Mouse (Mus musculus) forebrain, postnatal 0 days (tissue): ENCODE measurements around the gene Xkrx. TPM values are rescaled to one million over a fixed set of nuclear protein-coding genes. Genes with fewer than 3 reads are reported as not detected.
"Not testable (repeated sequence)": the region's sequence is repeated elsewhere in the genome, so short reads cannot be mapped to it uniquely, and the experiment has no call there.

Source experiments
- ATAC-seq: fragments of 200-750 bp; cut with Nextera tagmentation; 2 replicates; pipeline ENCODE4 v1.8.0; 2017; ENCODE audit warnings: mild to moderate bottlenecking, moderate library complexity
- DNase-seq: peaks from one replicate; pipeline ENCODE4 v3.0.0-alpha.2; 2015
- H3K27ac ChIP-seq: fragments of 300-500 bp; sonication (generic); 2 replicates; pipeline ENCODE4 v1.5.1; 2014; ENCODE audit warnings: low read depth, mild to moderate bottlenecking, antibody characterized with exemption, low read length, moderate library complexity, mixed read lengths
- H3K27me3 ChIP-seq: fragments of 300-500 bp; sonication (generic); 2 replicates; pipeline ENCODE4 v1.6.1; 2014; ENCODE audit warnings: mild to moderate bottlenecking, low read length, mixed read lengths; ENCODE audit not compliant: insufficient read depth
- H3K36me3 ChIP-seq: fragments of 300-500 bp; sonication (generic); 2 replicates; pipeline ENCODE4 v1.6.1; 2014; ENCODE audit warnings: mild to moderate bottlenecking, moderate library complexity; ENCODE audit not compliant: insufficient read depth
- H3K4me1 ChIP-seq: fragments of 300-500 bp; sonication (generic); 2 replicates; pipeline ENCODE4 v1.6.1; 2014; ENCODE audit warnings: antibody characterized with exemption; ENCODE audit not compliant: insufficient read depth
- H3K4me2 ChIP-seq: fragments of 300-500 bp; sonication (generic); 2 replicates; pipeline ENCODE4 v1.6.1; 2014; ENCODE audit warnings: low read depth, mild to moderate bottlenecking, moderate library complexity
- H3K4me3 ChIP-seq: fragments of 300-500 bp; sonication (generic); 2 replicates; pipeline ENCODE4 v1.5.1; 2014; ENCODE audit warnings: low read depth, low read length, mixed read lengths
- H3K9ac ChIP-seq: fragments of 300-500 bp; sonication (generic); 2 replicates; pipeline ENCODE4 v1.6.1; 2014; ENCODE audit warnings: mild to moderate bottlenecking
- H3K9me3 ChIP-seq: fragments of 300-500 bp; sonication (generic); 2 replicates; pipeline ENCODE4 v1.6.1; 2016; ENCODE audit warnings: low read length
- CTCF ChIP-seq: sonication (generic); IDR thresholded peaks from 2 replicates; pipeline ENCODE4 v1.5.1; 2016; ENCODE audit warnings: antibody characterized with exemption, control low read depth, low read depth
- WGBS: fragments of 180-500 bp; shearing (Covaris S2); extraction: QIAGEN DNeasy Blood & Tissue Kit; methylation state at CpG from one replicate; pipeline ENCODE4 v1.1.7; 2014; 5-methylcytosine and 5-hydroxymethylcytosine counted together
- polyA plus RNA-seq: library from polyadenylated mRNA; unstranded; fragments of >200 nt; fragmentation: Nextera tagmentation; extraction: Ambion mirVana; gene quantifications from 2 replicates; pipeline ENCODE4 v1.2.1, GENCODE M21; 2015
- total RNA-seq: library from RNA; depleted of rRNA; stranded (reverse); fragments of >200 nt; gene quantifications from 2 replicates; pipeline ENCODE4 v1.2.3, GENCODE M21; 2014; rRNA removed

Gene Xkrx
- total RNA-seq (0.10 and 0.15 TPM in 2 replicates), polyA plus RNA-seq (0.52 and 0.61 TPM in 2 replicates)

DNA sequence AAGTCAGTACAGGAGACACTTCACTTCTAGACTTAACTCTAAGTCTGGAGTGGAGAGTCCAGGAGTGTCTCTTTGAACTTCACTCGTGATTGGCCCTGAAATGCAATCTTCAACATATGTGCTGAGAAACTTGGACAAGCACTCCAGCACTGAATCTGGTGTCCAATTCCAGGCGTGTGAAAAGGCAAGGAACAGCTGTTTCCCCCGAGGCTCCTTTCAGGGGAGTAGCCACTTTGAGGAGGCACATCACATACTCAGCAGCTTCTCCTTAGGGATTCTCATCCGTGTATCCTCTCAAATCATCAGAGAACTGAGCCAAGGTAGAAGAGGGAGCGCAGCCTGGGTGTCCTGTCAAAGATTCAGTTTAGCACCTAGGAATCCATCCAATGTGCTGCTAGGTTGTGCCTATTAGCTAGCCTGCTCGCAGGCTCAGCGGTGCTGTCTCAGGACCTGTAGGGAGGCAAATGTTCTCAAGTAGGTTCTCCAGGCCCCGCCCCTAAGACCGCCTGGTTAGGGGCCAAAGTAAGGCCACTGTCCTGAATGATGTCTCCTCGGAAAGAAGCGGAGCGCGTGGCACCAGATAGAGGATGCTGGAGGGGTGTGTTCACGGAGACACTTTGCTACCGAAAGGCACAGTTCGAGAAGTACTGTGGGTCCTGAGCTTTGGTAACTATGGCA, at the start of gene Xkrx:
Gene Xkrx, minus strand, starts transcription at position 34 of the 678 bp plus-strand sequence.
- Histone ChIP-seq H3K4me2 (peak within 1 kb of the TSS; percentile 48), H3K9ac (no peak within 1 kb of the TSS), H3K36me3 (no peaks in the 10 kb centered on the region), H3K4me1 (no peaks in the 10 kb centered on the region), H3K9me3 (no peaks in the 10 kb centered on the region), H3K27ac (no peak within 1 kb of the TSS), H3K4me3 (peak within 1 kb of the TSS; percentile 33), H3K27me3 (no peaks in the 10 kb centered on the region)
- no peak for TF ChIP-seq CTCF
- DNase-seq: no peak
- ATAC-seq: no peak
- 35% methylated on average over 16 of the region's 16 CpGs for WGBS

- peak; percentile 85 for ATAC-seq
- H3K4me1 ChIP-seq: no peaks in the 10 kb centered on the region
- H3K27ac ChIP-seq: no peak overlapping the region
- WGBS: 60% methylated on average over 7 of the region's 7 CpGs
- no peak overlapping the region for H3K9ac ChIP-seq
- no peaks in the 10 kb centered on the region for H3K27me3 ChIP-seq
- H3K4me2 ChIP-seq: no peak overlapping the region
- H3K36me3 ChIP-seq: no peaks in the 10 kb centered on the region
- no peaks in the 10 kb centered on the region for H3K9me3 ChIP-seq
- peak; percentile 6 for DNase-seq
- no peak for TF ChIP-seq CTCF
- no peak overlapping the region for H3K4me3 ChIP-seq
Measured at GRCm38 (mm10) chrX:134211151-134211642, 49.3 kb upstream of the Xkrx start.

DNA sequence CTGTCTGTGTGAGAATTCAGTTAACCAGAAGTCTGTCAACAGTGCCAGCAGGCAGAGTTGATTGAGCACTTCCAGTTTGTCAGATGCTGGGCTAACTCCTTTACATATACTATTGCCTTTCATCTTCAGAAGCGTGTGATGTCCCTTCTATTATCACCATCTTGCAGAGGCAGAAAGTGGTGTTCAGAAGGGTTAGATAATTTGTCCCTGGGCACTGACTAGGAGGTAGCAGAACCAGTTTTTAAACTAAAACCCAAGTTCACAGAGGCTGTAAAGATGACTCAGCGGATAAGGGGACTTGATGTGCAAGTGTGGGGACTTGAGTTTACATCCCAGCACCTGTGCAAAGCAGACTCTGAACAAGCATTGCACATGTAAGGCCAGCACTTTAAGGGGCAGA, 46.6 kb upstream of the Xkrx start:
- Histone ChIP-seq H3K27me3 (no peaks in the 10 kb centered on the region), H3K4me2 (no peak overlapping the region), H3K9me3 (no peaks in the 10 kb centered on the region), H3K4me1 (no peaks in the 10 kb centered on the region), H3K36me3 (no peaks in the 10 kb centered on the region), H3K27ac (no peak overlapping the region), H3K4me3 (no peak overlapping the region), H3K9ac (no peak overlapping the region)
- TF ChIP-seq CTCF: no peak
- 83% methylated on average over 2 of the region's 2 CpGs for WGBS
- DNase-seq: no peak
- no peak for ATAC-seq

- 92% methylated on average over 9 of the region's 9 CpGs for WGBS
- H3K27me3 ChIP-seq, ATAC-seq, H3K4me2 ChIP-seq, H3K27ac ChIP-seq, H3K9ac ChIP-seq, H3K4me1 ChIP-seq, H3K9me3 ChIP-seq, H3K36me3 ChIP-seq, H3K4me3 ChIP-seq, DNase-seq: not testable (repeated sequence)
Measured at GRCm38 (mm10) chrX:134187201-134187600, 25.3 kb upstream of the Xkrx start, which contains the start of gene Arl13a. Gene Arl13a (plus strand): TSS chrX:134187501.

DNA sequence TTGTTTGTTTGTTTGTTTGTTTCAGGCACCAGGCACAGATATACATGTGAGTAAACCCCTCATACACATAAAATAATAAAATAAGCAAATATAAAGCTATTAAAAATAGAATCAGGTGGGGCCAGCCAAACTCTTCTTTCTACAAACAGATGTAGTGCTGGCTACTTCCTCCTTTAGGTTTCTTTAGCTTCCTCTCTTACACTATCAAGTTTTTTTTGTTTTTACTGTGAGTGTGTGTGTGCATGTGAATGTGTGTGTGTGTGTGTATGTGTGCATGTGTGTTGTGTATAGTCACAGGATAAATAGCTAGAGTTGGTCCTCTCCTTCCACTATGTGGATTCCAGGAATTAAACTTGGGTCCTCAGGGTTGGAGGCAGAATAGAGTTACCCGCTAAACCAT, 12.8 kb upstream of the Xkrx start:
- 92% methylated on average over 1 of the region's 1 CpGs for WGBS
- H3K9me3 ChIP-seq: no peaks in the 10 kb centered on the region
- no peaks in the 10 kb centered on the region for H3K4me1 ChIP-seq
- H3K4me2 ChIP-seq: no peak overlapping the region
- no peak overlapping the region for H3K9ac ChIP-seq
- ATAC-seq (no peak), DNase-seq (no peak)
- no peaks in the 10 kb centered on the region for H3K36me3 ChIP-seq
- no peak overlapping the region for H3K27ac ChIP-seq
- H3K4me3 ChIP-seq: no peak overlapping the region
- no peaks in the 10 kb centered on the region for H3K27me3 ChIP-seq
- TF ChIP-seq CTCF: no peak

DNA sequence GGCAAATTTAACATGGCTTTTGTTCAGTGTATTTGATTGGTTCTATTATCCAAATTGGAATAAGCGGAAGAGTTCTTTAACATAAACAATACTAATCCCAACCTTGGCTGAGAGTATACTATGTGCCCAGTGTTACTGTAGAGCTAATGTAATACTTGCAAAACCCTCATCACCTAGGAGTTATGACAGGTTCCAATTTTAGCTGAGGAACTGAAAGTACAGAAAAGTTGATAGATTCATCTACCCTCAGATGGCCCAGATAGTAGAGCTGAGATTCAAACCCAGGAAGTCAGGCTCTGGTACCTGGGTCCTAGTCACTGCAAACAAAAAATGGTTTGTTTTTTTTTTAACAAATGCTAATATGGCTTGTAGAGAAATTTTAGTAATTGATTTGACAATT, 8.7 kb upstream of the Xkrx start:
- H3K36me3 ChIP-seq: no peaks in the 10 kb centered on the region
- H3K4me2 ChIP-seq: no peak overlapping the region
- H3K27me3 ChIP-seq: no peaks in the 10 kb centered on the region
- no peaks in the 10 kb centered on the region for H3K9me3 ChIP-seq
- no peak overlapping the region for H3K4me3 ChIP-seq
- no peak for ATAC-seq
- no peak for DNase-seq
- TF ChIP-seq CTCF: no peak
- no peak overlapping the region for H3K27ac ChIP-seq
- H3K4me1 ChIP-seq: no peaks in the 10 kb centered on the region
- WGBS: 92% methylated on average over 1 of the region's 1 CpGs
- no peak overlapping the region for H3K9ac ChIP-seq

DNA sequence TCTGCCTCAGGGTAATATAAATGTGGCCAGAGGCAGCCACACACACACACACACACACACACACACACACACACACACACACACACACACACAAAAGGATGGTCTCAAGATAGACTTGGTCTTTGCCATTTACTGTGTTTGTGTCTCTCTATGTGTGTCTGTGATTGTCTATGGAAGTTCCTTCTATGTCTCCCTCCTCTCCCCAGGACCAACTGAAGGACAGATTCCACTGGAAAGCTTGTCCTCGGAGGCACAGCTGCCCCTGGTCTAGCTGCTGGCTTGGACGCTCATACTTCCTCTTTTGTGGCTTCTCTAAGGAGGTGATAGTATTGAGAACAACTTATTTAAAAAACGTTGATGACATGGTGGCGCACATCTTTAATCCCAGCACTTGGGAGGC, 1.6 kb upstream of the Xkrx start:
- 61% methylated on average over 4 of the region's 4 CpGs for WGBS
- 0 out of 2 replicates have a peak overlapping the region, but pooled peaks have one; percentile 48 for H3K4me2 ChIP-seq

More for the DNA sequence above, 1.6 kb upstream of the Xkrx start:
- H3K4me3 ChIP-seq: no peak overlapping the region
- ATAC-seq (no peak), DNase-seq (no peak)
- H3K4me1 ChIP-seq: no peaks in the 10 kb centered on the region
- H3K9ac ChIP-seq: no peak overlapping the region
- H3K27ac ChIP-seq: no peak overlapping the region
- H3K27me3 ChIP-seq: no peaks in the 10 kb centered on the region
- no peaks in the 10 kb centered on the region for H3K9me3 ChIP-seq
- TF ChIP-seq CTCF: no peak
- no peaks in the 10 kb centered on the region for H3K36me3 ChIP-seq
